Mouse (Mus musculus): ENCODE data around the gene Arntl. TPM values are rescaled to one million over a fixed set of nuclear protein-coding genes. Genes with fewer than 3 reads are reported as not detected.
A peak's percentile ranks its signal among the peaks of the same experiment; 100 is the strongest.

The Arntl gene
- polyA plus RNA-seq (2015; fragmentation: Nextera tagmentation; extraction: Ambion mirVana), result 16.0 and 16.2 TPM in 2 replicates

GRCm38 (mm10) chr7:113206644-113207470, at the start of gene Arntl:
TSS of gene Arntl (plus strand) at chr7:113207465.
- Histone ChIP-seq H3K36me3 (no peaks in the 10 kb centered on the region), H3K27ac (replicated peaks) (peak within 1 kb of the TSS; percentile 78), H3K27me3 (peaks cover 31% of the 10 kb centered on the region), H3K4me1 (peaks cover 24% of the 10 kb centered on the region), H3K4me3 (peak within 1 kb of the TSS; percentile 70), H3K9ac (replicated peaks) (peak within 1 kb of the TSS; percentile 66), H3K9me3 (no peaks in the 10 kb centered on the region), H3K4me2 (replicated peaks) (peak within 1 kb of the TSS; percentile 82)
- under 1% methylated on average over 52 of the region's 52 CpGs for WGBS
- peak; percentile 98 for ATAC-seq (replicated peaks)

DNA sequence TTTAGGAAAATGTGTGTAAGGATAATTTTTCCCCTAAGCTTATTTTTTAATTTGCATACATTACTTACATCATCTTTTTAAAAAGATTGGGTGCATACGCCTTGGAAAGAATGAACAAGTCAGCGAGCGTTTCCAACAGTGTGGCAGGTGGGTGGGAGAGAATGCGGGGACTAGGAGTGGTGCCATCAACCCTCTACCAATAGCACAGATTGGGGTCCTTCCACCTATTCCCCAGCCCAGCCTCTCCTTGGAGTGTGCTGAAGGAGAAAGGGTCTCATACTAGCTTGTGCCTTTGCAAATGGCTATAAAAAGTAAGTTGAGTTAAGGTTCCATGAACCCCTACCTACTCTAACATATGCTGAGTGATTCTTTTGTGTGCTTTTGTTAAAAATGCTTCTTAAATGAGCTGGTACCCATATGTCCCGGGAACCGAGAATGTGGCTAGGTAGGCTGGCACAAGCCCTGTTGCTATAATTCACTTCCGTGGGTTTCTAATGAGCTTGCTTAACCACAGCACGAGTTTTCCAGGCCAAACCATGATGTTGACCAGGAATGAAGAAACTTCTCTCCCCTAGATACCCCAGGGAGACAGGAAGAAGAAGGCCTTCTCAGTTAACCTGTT, 46.1 kb upstream of the Arntl start:
- Histone ChIP-seq H3K4me1 (peaks cover 8% of the 10 kb centered on the region; the same call in 1 of the 2 replicates), H3K4me2 (replicated peaks) (no peak overlapping the region), H3K9me3 (no peaks in the 10 kb centered on the region), H3K27me3 (no peaks in the 10 kb centered on the region), H3K9ac (replicated peaks) (no peak overlapping the region), H3K4me3 (no peak overlapping the region), H3K27ac (replicated peaks) (no peak overlapping the region), H3K36me3 (no peaks in the 10 kb centered on the region)
- 85% methylated on average over 8 of the region's 8 CpGs for WGBS
- ATAC-seq (replicated peaks), result no peak

GRCm38 (mm10) chr7:113164719-113165118, 42.5 kb upstream of the Arntl start:
- WGBS, result 75% methylated on average over 4 of the region's 4 CpGs
- Histone ChIP-seq H3K27ac (replicated peaks) (no peak overlapping the region), H3K27me3 (no peaks in the 10 kb centered on the region), H3K4me2 (replicated peaks) (no peak overlapping the region), H3K36me3 (no peaks in the 10 kb centered on the region), H3K9ac (replicated peaks) (no peak overlapping the region), H3K4me3 (no peak overlapping the region), H3K4me1 (no peaks in the 10 kb centered on the region), H3K9me3 (no peaks in the 10 kb centered on the region)
- no peak for ATAC-seq (replicated peaks)

DNA sequence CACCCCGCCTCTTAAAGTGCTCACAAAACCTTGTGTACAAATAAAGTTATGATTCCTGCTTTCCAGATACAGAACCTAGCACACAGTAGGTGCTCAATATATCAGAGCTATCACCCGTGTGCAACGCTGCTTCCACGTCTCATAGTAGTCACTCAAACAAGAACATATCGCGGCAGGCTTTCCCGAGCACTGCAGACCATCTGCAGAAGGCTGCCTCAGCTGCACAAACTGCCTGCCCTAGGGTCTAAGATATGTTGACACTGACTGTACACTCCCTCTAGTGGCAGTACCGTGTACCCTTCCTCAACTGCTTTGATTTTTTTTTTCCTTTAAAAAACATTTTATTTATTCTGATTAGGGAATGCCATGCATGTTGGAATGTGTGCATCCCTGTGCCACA, 40.2 kb upstream of the Arntl start:
- Histone ChIP-seq H3K4me2 (replicated peaks) (no peak overlapping the region), H3K27me3 (no peaks in the 10 kb centered on the region), H3K36me3 (no peaks in the 10 kb centered on the region), H3K9ac (replicated peaks) (no peak overlapping the region), H3K4me3 (no peak overlapping the region), H3K27ac (replicated peaks) (no peak overlapping the region), H3K4me1 (no peaks in the 10 kb centered on the region), H3K9me3 (no peaks in the 10 kb centered on the region)
- peak; percentile 70; the same call in 1 of the 2 replicates for ATAC-seq (replicated peaks)
- 41% methylated on average over 8 of the region's 8 CpGs for WGBS

GRCm38 (mm10) chr7:113168609-113169008, 38.7 kb upstream of the Arntl start:
- Histone ChIP-seq H3K36me3 (no peaks in the 10 kb centered on the region), H3K4me2 (replicated peaks) (no peak overlapping the region), H3K9me3 (no peaks in the 10 kb centered on the region), H3K9ac (replicated peaks) (no peak overlapping the region), H3K27ac (replicated peaks) (no peak overlapping the region), H3K27me3 (no peaks in the 10 kb centered on the region), H3K4me3 (no peak overlapping the region), H3K4me1 (no peaks in the 10 kb centered on the region)
- 80% methylated on average over 8 of the region's 8 CpGs for WGBS
- no peak for ATAC-seq (replicated peaks)

DNA sequence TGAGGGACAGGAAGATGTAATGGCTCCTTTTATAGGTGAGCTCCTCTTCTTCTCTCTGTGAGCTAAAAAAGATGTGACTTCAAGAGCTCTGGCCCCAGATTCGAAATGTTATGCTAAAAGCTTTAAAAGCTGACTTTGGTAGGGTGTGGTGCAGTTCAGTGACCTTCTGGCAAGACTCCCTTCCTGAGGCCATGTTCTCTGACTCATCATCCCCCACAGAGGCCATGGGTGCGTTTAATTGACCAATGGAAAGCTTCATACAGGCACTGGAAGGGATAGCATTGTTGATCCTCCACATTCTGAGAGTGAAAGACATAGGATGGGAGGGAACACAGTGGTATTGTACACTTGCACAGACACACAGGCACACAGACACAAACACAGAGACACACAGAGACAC, 34.8 kb upstream of the Arntl start:
- Histone ChIP-seq H3K9ac (replicated peaks) (no peak overlapping the region), H3K27me3 (no peaks in the 10 kb centered on the region), H3K9me3 (no peaks in the 10 kb centered on the region), H3K36me3 (no peaks in the 10 kb centered on the region), H3K27ac (replicated peaks) (no peak overlapping the region), H3K4me2 (replicated peaks) (no peak overlapping the region), H3K4me3 (no peak overlapping the region), H3K4me1 (no peaks in the 10 kb centered on the region)
- ATAC-seq (replicated peaks), result no peak
- 72% methylated on average over 2 of the region's 2 CpGs for WGBS

GRCm38 (mm10) chr7:113175481-113175880, 31.8 kb upstream of the Arntl start:
- Histone ChIP-seq H3K27me3 (no peaks in the 10 kb centered on the region), H3K9ac (replicated peaks) (no peak overlapping the region), H3K4me3 (no peak overlapping the region), H3K36me3 (no peaks in the 10 kb centered on the region), H3K4me1 (no peaks in the 10 kb centered on the region), H3K4me2 (replicated peaks) (no peak overlapping the region), H3K9me3 (no peaks in the 10 kb centered on the region), H3K27ac (replicated peaks) (no peak overlapping the region)
- 83% methylated on average over 4 of the region's 4 CpGs for WGBS
- ATAC-seq (replicated peaks), result no peak

- ATAC-seq (replicated peaks), result no peak
- no peaks in the 10 kb centered on the region for H3K36me3 ChIP-seq
- H3K27me3 ChIP-seq, result no peaks in the 10 kb centered on the region
- no peak overlapping the region for H3K27ac ChIP-seq (replicated peaks)
- 93% methylated on average over 6 of the region's 6 CpGs for WGBS
- no peak overlapping the region for H3K9ac ChIP-seq (replicated peaks)
- no peak overlapping the region for H3K4me2 ChIP-seq (replicated peaks)
- no peaks in the 10 kb centered on the region for H3K9me3 ChIP-seq
- 0 out of 2 replicates have a peak, but pooled peaks cover 3% of the 10 kb centered on the region for H3K4me1 ChIP-seq
- no peak overlapping the region for H3K4me3 ChIP-seq
Measured at GRCm38 (mm10) chr7:113178073-113178472, 29.2 kb upstream of the Arntl start.

- Histone ChIP-seq H3K27me3 (no peaks in the 10 kb centered on the region), H3K4me1 (0 out of 2 replicates have a peak, but pooled peaks cover 3% of the 10 kb centered on the region), H3K4me2 (replicated peaks) (no peak overlapping the region), H3K4me3 (no peak overlapping the region), H3K9me3 (no peaks in the 10 kb centered on the region), H3K27ac (replicated peaks) (no peak overlapping the region), H3K36me3 (no peaks in the 10 kb centered on the region), H3K9ac (replicated peaks) (no peak overlapping the region)
- no peak for ATAC-seq (replicated peaks)
- 92% methylated on average over 8 of the region's 8 CpGs for WGBS
Measured at GRCm38 (mm10) chr7:113183787-113184186, 23.5 kb upstream of the Arntl start.

- Histone ChIP-seq H3K36me3 (no peaks in the 10 kb centered on the region), H3K4me2 (replicated peaks) (no peak overlapping the region), H3K9me3 (no peaks in the 10 kb centered on the region), H3K27ac (replicated peaks) (no peak overlapping the region), H3K9ac (replicated peaks) (no peak overlapping the region), H3K27me3 (no peaks in the 10 kb centered on the region), H3K4me3 (no peak overlapping the region), H3K4me1 (0 out of 2 replicates have a peak, but pooled peaks cover 3% of the 10 kb centered on the region)
- no peak for ATAC-seq (replicated peaks)
Measured at GRCm38 (mm10) chr7:113185056-113185455, 22.2 kb upstream of the Arntl start.

DNA sequence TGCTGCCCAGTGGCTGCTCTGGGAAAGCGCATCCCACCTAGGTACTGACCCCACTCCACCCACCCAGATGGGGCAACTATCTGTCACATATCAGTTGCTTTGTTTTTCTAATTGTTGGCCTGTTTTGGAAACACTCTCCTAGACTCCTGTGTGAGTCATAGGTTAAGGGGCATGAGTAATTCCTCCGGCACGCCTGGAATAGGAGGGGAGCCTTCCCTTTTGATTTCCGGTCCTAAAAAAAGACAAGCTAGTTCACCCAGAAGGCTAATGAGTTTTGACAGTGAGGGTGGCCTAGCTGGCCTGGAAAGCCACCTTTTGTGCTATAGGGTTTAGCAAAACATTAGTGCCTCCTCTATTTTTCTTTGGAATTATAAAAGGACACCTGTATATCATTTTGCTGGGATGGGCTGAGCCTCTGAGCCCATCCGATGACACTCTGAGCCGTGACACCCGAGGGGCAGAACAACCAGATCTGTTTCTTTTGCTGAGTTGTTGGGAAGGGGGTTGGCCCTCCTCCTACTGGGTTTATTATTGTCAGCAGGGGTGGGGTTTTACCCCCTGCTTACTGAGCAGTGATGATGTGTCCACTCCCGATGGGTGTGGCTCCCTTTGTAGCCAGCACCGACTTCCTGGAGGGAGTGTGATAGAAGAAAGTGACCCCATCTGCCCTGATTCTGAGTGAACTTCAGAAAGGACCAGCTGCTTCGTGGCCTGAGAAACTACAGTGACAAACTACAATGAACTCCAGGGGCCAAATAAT, 21.0 kb upstream of the Arntl start:
- ATAC-seq (replicated peaks), result no peak
- 73% methylated on average over 10 of the region's 10 CpGs for WGBS
- Histone ChIP-seq H3K9ac (replicated peaks) (no peak overlapping the region), H3K27ac (replicated peaks) (no peak overlapping the region), H3K4me3 (no peak overlapping the region), H3K9me3 (no peaks in the 10 kb centered on the region), H3K36me3 (no peaks in the 10 kb centered on the region), H3K4me1 (0 out of 2 replicates have a peak, but pooled peaks cover 3% of the 10 kb centered on the region), H3K27me3 (no peaks in the 10 kb centered on the region), H3K4me2 (replicated peaks) (no peak overlapping the region)

- no peak overlapping the region for H3K4me2 ChIP-seq (replicated peaks)
- WGBS, result 60% methylated on average over 2 of the region's 2 CpGs
- no peak overlapping the region for H3K4me3 ChIP-seq
- H3K9ac ChIP-seq (replicated peaks), result no peak overlapping the region
- no peaks in the 10 kb centered on the region for H3K27me3 ChIP-seq
- no peaks in the 10 kb centered on the region for H3K4me1 ChIP-seq
- no peaks in the 10 kb centered on the region for H3K9me3 ChIP-seq
- no peaks in the 10 kb centered on the region for H3K36me3 ChIP-seq
- ATAC-seq (replicated peaks), result no peak
- H3K27ac ChIP-seq (replicated peaks), result no peak overlapping the region
Measured at GRCm38 (mm10) chr7:113188091-113188490, 19.2 kb upstream of the Arntl start.

All from forebrain, embryonic 15.5 days (tissue).